Mouse (Mus musculus) midbrain, embryonic 10.5 days (tissue): ENCODE data around the gene Cd300ld2. TPM values are rescaled to one million over a fixed set of nuclear protein-coding genes. Genes with fewer than 3 reads are reported as not detected.

ENCODE experiments used
- DNase-seq: peaks from one replicate; pipeline ENCODE4 v3.0.0-alpha.2; 2017; ENCODE audit warnings: low spot score
- H3K27ac ChIP-seq: fragments of 300-500 bp; sonication (generic); replicated peaks from 2 replicates; pipeline ENCODE4 v1.5.1; 2016; ENCODE audit warnings: mild to moderate bottlenecking
- H3K27me3 ChIP-seq: fragments of 300-500 bp; sonication (generic); 2 replicates; pipeline ENCODE4 v1.6.1; 2016; ENCODE audit warnings: low read depth, mild to moderate bottlenecking; ENCODE audit not compliant: poor library complexity, severe bottlenecking
- H3K36me3 ChIP-seq: fragments of 300-500 bp; sonication (generic); 2 replicates; pipeline ENCODE4 v1.6.1; 2016; ENCODE audit warnings: mild to moderate bottlenecking, moderate library complexity
- H3K4me1 ChIP-seq: fragments of 300-500 bp; sonication (generic); 2 replicates; pipeline ENCODE4 v1.6.1; 2016
- H3K4me3 ChIP-seq: fragments of 300-500 bp; sonication (generic); 2 replicates; pipeline ENCODE4 v1.5.1; 2016; ENCODE audit warnings: mild to moderate bottlenecking, moderate library complexity
- H3K9me3 ChIP-seq: fragments of 300-500 bp; sonication (generic); replicated peaks from 2 replicates; pipeline ENCODE4 v1.6.1; 2016; ENCODE audit warnings: mild to moderate bottlenecking
- WGBS: fragments of 180-500 bp; shearing (Covaris S2); methylation state at CpG from one replicate; pipeline ENCODE4 v1.1.7; 2016; 5-methylcytosine and 5-hydroxymethylcytosine counted together
- polyA plus RNA-seq: library from polyadenylated mRNA; unstranded; fragments of >200 nt; fragmentation: Nextera tagmentation; extraction: Ambion mirVana; gene quantifications from 2 replicates; pipeline ENCODE4 v1.2.1, GENCODE M21; 2016

The Cd300ld2 gene
- polyA plus RNA-seq, 1 experiment from 2014 or later, result not detected

DNA sequence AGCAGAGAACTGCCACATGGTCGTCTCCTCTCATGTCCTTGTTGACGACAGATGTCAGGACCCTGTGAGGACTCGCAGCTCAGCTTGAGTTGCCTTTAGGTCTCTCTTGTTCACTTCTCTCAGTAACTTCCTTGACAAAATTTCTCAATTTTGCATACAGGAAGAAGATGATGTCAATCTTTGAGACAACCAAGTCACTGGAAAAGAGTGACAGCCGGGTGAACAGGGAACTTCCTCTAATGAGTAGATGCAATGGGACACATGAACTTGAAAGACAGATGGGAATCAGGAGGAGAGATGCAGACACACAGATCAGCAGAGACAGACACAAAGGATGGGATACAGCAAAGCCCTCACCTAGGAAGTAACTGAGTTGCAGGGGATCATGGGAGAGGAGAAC lies 26.2 kb downstream of the Cd300ld2 start, which contains the start of gene Cd300ld:
Gene Cd300ld, minus strand, starts transcription at position 130 of the 400 bp plus-strand sequence.
- WGBS, result 90% methylated on average over 4 of the region's 4 CpGs
- Histone ChIP-seq H3K4me3 (no peak within 1 kb of the TSS), H3K36me3 (no peaks in the 10 kb centered on the region), H3K27me3 (no peaks in the 10 kb centered on the region), H3K27ac (no peak within 1 kb of the TSS), H3K4me1 (no peaks in the 10 kb centered on the region), H3K9me3 (no peaks in the 10 kb centered on the region)
- no peak for DNase-seq

DNA sequence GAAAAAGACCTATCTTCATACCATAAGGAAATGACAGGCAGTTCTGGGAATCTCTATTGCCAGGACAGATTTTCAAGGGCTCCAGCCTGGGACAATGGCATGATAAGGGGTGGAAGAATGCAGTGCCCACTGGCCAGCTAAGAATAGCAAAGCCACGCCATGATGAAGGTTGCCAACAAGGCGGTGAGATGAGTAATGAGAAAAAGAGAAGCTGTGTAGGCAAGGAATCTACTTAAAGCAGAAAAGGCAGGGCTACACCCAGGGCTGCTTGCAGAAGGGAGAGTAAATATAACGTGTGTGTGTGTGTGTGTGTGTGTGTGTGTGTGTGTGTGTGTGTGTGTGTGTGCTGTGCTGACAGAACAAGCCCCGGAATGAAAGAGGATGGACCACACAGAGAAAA lies 34.1 kb downstream of the Cd300ld2 start:
- no peak overlapping the region for H3K4me3 ChIP-seq
- H3K27ac ChIP-seq, result no peak overlapping the region
- WGBS, result 77% methylated on average over 4 of the region's 4 CpGs
- no peaks in the 10 kb centered on the region for H3K4me1 ChIP-seq
- H3K27me3 ChIP-seq, result no peaks in the 10 kb centered on the region
- no peak for DNase-seq
- no peaks in the 10 kb centered on the region for H3K36me3 ChIP-seq
- peaks cover 30% of the 10 kb centered on the region for H3K9me3 ChIP-seq

DNA sequence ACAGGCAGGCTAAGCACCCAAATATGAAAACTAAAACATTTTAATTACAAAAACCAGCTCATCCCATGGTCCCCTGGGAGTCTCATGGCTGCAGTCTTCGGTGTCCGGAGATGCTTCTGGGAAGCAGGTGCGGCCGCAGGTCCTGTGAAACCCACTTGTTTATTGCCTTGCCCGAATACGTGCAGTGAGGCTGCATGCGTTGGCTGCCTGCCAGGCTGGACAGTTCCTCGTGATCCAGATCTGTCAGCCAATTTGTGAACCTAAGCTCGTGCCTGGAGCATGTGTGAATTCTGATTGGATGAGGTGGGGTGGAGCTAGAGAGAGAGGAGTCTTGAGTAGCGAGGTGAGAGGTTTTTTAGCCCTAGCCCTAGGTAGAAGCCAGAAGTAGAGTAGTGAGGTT lies 43.3 kb downstream of the Cd300ld2 start:
- 88% methylated on average over 10 of the region's 10 CpGs for WGBS

GRCm38 (mm10) chr11:114968752-114969207 lies 47.2 kb downstream of the Cd300ld2 start, which contains the start of gene Cd300c:
Gene Cd300c (minus strand): TSS chr11:114969157.
- Histone ChIP-seq H3K4me3 (no peak within 1 kb of the TSS), H3K9me3 (peaks cover 12% of the 10 kb centered on the region), H3K4me1 (no peaks in the 10 kb centered on the region), H3K27ac (no peak within 1 kb of the TSS), H3K27me3 (no peaks in the 10 kb centered on the region), H3K36me3 (no peaks in the 10 kb centered on the region)
- WGBS, result 84% methylated on average over 9 of the region's 9 CpGs
- no peak for DNase-seq

More for the DNA sequence above, 43.3 kb downstream of the Cd300ld2 start:
- no peak for DNase-seq
- Histone ChIP-seq H3K36me3 (no peaks in the 10 kb centered on the region), H3K4me3 (no peak overlapping the region), H3K27ac (no peak overlapping the region), H3K4me1 (no peaks in the 10 kb centered on the region), H3K9me3 (peaks cover 25% of the 10 kb centered on the region), H3K27me3 (no peaks in the 10 kb centered on the region)

- no peaks in the 10 kb centered on the region for H3K27me3 ChIP-seq
- H3K36me3 ChIP-seq, result no peaks in the 10 kb centered on the region
- H3K27ac ChIP-seq, result no peak overlapping the region
- H3K4me1 ChIP-seq, result no peaks in the 10 kb centered on the region
- H3K9me3 ChIP-seq, result no peaks in the 10 kb centered on the region
- DNase-seq, result no peak
- 60% methylated on average over 3 of the region's 3 CpGs for WGBS
- H3K4me3 ChIP-seq, result no peak overlapping the region
These were observed 50.7 kb downstream of the Cd300ld2 start for GRCm38 (mm10) chr11:114965182-114965828.

GRCm38 (mm10) chr11:114960369-114960768 lies 55.6 kb downstream of the Cd300ld2 start:
- 58% methylated on average over 1 of the region's 1 CpGs for WGBS
- Histone ChIP-seq H3K36me3 (no peaks in the 10 kb centered on the region), H3K27ac (no peak overlapping the region), H3K4me1 (no peaks in the 10 kb centered on the region), H3K4me3 (no peak overlapping the region), H3K27me3 (no peaks in the 10 kb centered on the region), H3K9me3 (no peaks in the 10 kb centered on the region)
- DNase-seq, result peak; percentile 5

Other genes starting within 250 kb of the Cd300ld2 start
- 57.3 and 69.1 TPM in 2 replicates for gene Btbd17, start 220.2 kb downstream of the Cd300ld2 start, polyA plus RNA-seq
- 0.27 and 0.36 TPM in 2 replicates for gene Gpr142, start 217.3 kb downstream of the Cd300ld2 start, polyA plus RNA-seq
- gene Gprc5c, start 165.0 kb downstream of the Cd300ld2 start, polyA plus RNA-seq, result 19.0 TPM in 2 replicates
- gene Cd300a, start 126.2 kb downstream of the Cd300ld2 start, polyA plus RNA-seq, result 0.58 and 0.93 TPM in 2 replicates
- 0.05 TPM in 1 of 2 replicates, not detected in the other for gene Cd300lb, start 81.8 kb downstream of the Cd300ld2 start, polyA plus RNA-seq
- not detected in 2 replicates for gene Cd300c, start 47.0 kb downstream of the Cd300ld2 start, polyA plus RNA-seq
- 0.10 TPM in 2 replicates for gene Cd300ld, start 26.3 kb downstream of the Cd300ld2 start, polyA plus RNA-seq
- gene Cd300c2, start 14.3 kb downstream of the Cd300ld2 start, polyA plus RNA-seq, result 0.56 and 0.71 TPM in 2 replicates
- not detected in 2 replicates for gene Cd300ld4, start 10.8 kb upstream of the Cd300ld2 start, polyA plus RNA-seq
- gene Cd300ld5, start 21.6 kb upstream of the Cd300ld2 start, polyA plus RNA-seq, result not detected in 2 replicates
- not detected in 2 replicates for gene Cd300ld3, start 32.2 kb upstream of the Cd300ld2 start, polyA plus RNA-seq
- not detected in 2 replicates for gene Cd300e, start 46.0 kb upstream of the Cd300ld2 start, polyA plus RNA-seq
- 0.49 and 1.1 TPM in 2 replicates for gene Rab37, start 75.2 kb upstream of the Cd300ld2 start, polyA plus RNA-seq
- gene Cd300lf, start 117.8 kb upstream of the Cd300ld2 start, polyA plus RNA-seq, result 0.21 TPM in 1 of 2 replicates, not detected in the other
- gene Slc9a3r1, start 147.1 kb upstream of the Cd300ld2 start, polyA plus RNA-seq, result 36.8 and 37.8 TPM in 2 replicates
- 7.1 and 11.3 TPM in 2 replicates for gene Tmem104, start 171.3 kb upstream of the Cd300ld2 start, polyA plus RNA-seq
- gene Nat9, start 171.7 kb upstream of the Cd300ld2 start, polyA plus RNA-seq, result 17.8 and 19.5 TPM in 2 replicates